In the genomic region with DNA sequence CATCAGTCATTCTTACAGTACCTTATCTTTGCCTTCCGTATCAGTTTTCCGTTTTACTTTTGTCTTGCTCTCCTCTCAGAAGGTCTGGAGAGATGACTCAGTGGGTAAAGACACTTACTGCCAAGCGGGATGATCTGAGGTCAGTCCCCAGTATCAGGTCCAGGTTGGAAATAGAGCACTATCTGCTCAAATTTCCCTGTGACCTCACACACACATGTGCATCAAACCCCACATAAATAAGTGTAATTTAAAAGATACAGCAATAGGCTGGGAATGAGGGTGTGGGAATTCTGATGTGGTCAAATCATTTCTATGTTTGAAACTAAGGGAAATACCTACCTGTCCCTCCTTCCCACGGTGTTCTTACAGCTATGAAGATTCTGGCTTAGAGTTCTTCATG, we compare ENCODE assay signal across 16 mouse cellular contexts. TPM values are rescaled to one million over a fixed set of nuclear protein-coding genes. Genes with fewer than 3 reads are reported as not detected.
"Had no signal": no experiment of that assay in that cellular context is flagged by ENCODE, and none has a peak within 500 bp of the region (broad histone marks: within the 10 kb centered on the region; RNA-seq: fewer than 3 reads in every experiment).

No protein-coding gene starts in this region.

- DNase-seq: lung, adult 18-20 months; lung, embryonic 14.5 days; lung, postnatal 10 days; lung, postnatal 4 days; midbrain, embryonic 14.5 days; right cerebral cortex, postnatal 14 days; spleen, adult 18-20 months; thymus, adult 18-20 months; thymus, postnatal 14 days; thymus, postnatal 36 days had no signal

- H3K27me3 ChIP-seq: midbrain, embryonic 12.5 days; neural tube, embryonic 12.5 days had no signal

- H3K36me3 ChIP-seq: midbrain, embryonic 10.5 days; midbrain, embryonic 12.5 days; neural tube, embryonic 12.5 days had no signal

- H3K4me3 ChIP-seq: midbrain, embryonic 10.5 days; midbrain, embryonic 12.5 days; neural tube, embryonic 12.5 days had no signal

RNA-seq across cellular contexts. Expression of a gene that starts 36.1 kb away (rescaled TPM):
- total RNA-seq: megakaryocyte, adult 5-6 weeks; megakaryocyte-erythroid progenitor cell, adult 5-6 weeks; neutrophil, adult 5-6 weeks had no signal
